Mouse (Mus musculus): ENCODE results near the gene Cox7a2.

GRCm38 (mm10) chr9:79723090-79723489 lies 36.6 kb downstream of the Cox7a2 start:
- TF ChIP-seq POLR2A (IDR thresholded peaks at IDR 0.05; ENCODE audit: extremely low read depth, insufficient read depth, low read length) (no peak), CTCF (IDR thresholded peaks at IDR 0.05; ENCODE audit: low read depth, low read length) (peak; percentile 25; the same call in 1 of the 2 replicates)
